Mouse (Mus musculus) large intestine, adult 2 months (tissue): ENCODE data around the gene Ahcyl1. TPM values are rescaled to one million over a fixed set of nuclear protein-coding genes. Genes with fewer than 3 reads are reported as not detected.
"Not testable (repeated sequence)": the region's sequence is repeated elsewhere in the genome, so short reads cannot be mapped to it uniquely, and the experiment has no call there.

Source experiments
- DNase-seq: peaks from one replicate; pipeline ENCODE4 v3.0.0-alpha.2; 2012; ENCODE audit warnings: low read depth, low spot score
- WGBS: fragments of 180-500 bp; shearing (Covaris S2); methylation state at CpG from one replicate; pipeline ENCODE4 v1.1.7; 2018; 5-methylcytosine and 5-hydroxymethylcytosine counted together
- polyA plus RNA-seq: library from polyadenylated mRNA; depleted of rRNA; stranded (reverse); fragments of >200 nt; gene quantifications from 2 replicates; pipeline ENCODE4 v1.2.3, GENCODE M21; 2012

The Ahcyl1 gene
- polyA plus RNA-seq, 1 experiment: 35.8 TPM

- WGBS: 72% methylated on average over 6 of the region's 6 CpGs
- DNase-seq: no peak
These were observed 28.9 kb downstream of the Ahcyl1 start for GRCm38 (mm10) chr3:107667426-107667825.

DNA sequence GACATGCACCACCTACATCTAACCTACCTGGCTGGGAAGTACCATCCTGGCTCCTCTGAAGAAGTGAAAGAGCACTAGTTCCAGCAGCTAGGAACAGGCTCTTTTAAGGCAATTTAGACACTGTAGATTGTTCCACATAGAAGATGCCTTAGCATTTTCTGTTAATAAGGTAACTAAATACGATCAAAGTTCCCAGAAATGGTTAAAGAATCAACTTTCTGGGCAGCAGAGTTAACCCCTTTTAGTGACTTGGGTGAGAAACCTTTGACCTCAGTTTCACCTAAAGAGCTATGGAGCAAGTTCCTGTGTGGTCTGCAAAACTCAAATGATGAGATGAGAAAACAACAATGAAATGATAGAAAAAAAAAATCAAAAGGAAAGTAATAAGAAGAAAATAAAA, 31.7 kb downstream of the Ahcyl1 start:
- no peak for DNase-seq
- WGBS: 89% methylated on average over 1 of the region's 1 CpGs

- DNase-seq: no peak
- WGBS: 90% methylated on average over 1 of the region's 1 CpGs
These were observed 37.4 kb downstream of the Ahcyl1 start for GRCm38 (mm10) chr3:107659000-107659399.

- no peak for DNase-seq
- WGBS: 53% methylated on average over 4 of the region's 4 CpGs
These were observed 39.5 kb downstream of the Ahcyl1 start for GRCm38 (mm10) chr3:107656888-107657287.

- WGBS: 83% methylated on average over 2 of the region's 2 CpGs
- DNase-seq: no peak
These were observed 40.2 kb downstream of the Ahcyl1 start for GRCm38 (mm10) chr3:107656151-107656550.

DNA sequence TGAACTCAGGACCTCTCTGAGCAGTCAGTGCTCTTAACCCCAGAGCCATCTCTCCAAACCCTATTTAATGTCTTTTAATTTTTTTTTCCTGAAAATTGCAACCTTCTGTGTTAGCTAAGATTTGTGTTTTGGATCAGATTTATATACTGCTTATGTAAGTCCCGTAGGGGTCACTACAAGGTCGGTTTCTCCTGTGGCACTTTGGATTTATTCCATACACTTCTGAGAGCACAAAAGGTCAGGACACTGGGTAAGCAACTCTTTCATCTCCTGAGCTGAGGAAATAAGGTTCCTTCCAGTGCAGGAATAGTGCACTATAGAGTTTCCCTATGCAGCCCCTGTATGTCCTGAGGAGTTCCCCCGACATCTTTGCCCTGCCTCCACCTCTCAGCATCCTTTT, 40.9 kb downstream of the Ahcyl1 start:
- no peak for DNase-seq
- WGBS: 76% methylated on average over 3 of the region's 3 CpGs

DNA sequence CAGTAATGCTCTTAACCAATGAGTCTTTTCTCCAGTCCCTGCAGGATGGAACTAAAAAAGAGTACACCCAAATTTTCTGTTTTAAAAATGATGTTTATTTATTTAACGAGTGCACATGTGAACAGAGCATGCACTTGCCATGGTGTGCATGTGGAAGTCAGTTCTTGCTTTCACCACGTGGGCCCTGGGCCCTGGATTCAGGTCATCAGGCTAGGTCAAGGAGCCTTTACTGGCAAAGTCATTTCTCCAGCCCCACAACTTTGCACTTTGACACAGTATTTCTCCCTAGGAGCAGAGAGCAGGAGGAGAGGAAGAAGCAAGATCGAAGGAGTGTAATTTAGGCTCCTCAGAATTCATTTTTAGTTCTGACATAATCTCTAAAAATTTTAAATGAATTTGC, 41.5 kb downstream of the Ahcyl1 start:
- no peak for DNase-seq
- WGBS: 71% methylated on average over 3 of the region's 3 CpGs

- no peak for DNase-seq
- WGBS: 93% methylated on average over 3 of the region's 3 CpGs
These were observed 43.4 kb downstream of the Ahcyl1 start for GRCm38 (mm10) chr3:107652968-107653367.

DNA sequence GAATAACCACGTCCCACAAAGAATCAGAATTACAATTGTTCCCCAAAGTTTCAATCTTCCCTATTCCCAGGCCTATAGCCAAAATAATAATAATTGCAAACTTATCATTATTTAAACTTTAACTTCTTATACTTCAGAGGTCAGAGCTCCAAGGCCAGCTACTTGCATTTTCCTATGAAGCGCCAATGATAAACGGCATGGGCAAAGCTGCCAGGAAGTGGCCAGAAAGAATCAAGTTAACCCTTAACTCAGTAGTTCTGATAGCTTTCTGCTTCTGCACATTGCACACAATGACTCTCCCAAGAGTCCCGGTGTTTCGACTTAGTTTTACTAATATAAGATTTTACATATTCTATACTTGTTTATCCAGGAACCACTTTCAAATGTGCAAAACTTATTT, 46.1 kb downstream of the Ahcyl1 start:
- WGBS: 55% methylated on average over 5 of the region's 5 CpGs
- not testable (repeated sequence) for DNase-seq

GRCm38 (mm10) chr3:107646947-107647346, 49.4 kb downstream of the Ahcyl1 start:
- WGBS: 78% methylated on average over 3 of the region's 3 CpGs
- DNase-seq: no peak

DNA sequence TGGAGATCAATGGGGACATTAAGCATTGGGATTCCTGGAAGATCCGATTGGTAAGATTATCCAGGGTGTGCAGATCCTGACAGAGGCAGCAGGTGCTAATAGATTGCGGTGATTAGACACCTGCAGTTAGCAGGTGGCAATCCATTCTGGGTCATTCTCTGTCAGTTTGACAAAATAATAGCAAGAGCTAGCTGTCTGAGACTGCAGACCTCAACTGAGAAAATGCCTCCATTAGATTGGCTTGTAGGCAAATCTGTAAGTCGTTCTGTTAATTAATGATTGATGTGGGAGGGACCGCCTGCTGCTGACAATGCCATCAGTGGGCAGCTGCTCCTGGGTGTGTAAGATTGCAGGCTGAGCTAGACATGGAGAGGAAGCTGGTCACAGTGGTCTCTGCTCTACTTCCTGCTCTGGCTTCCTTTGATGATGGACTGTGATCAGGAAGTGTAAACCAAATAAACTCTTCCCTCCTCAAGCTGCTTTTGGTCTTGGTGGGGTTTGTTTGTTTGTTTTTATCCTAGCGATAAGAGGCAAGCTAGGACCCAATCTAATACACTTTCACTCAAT, 58.7 kb downstream of the Ahcyl1 start:
- 42% methylated on average over 5 of the region's 5 CpGs for WGBS

GRCm38 (mm10) chr3:107636236-107636635, 60.1 kb downstream of the Ahcyl1 start:
- no peak for DNase-seq
- 80% methylated on average over 3 of the region's 3 CpGs for WGBS

More for the DNA sequence above, 58.7 kb downstream of the Ahcyl1 start:
- no peak for DNase-seq

- no peak for DNase-seq
- 71% methylated on average over 8 of the region's 8 CpGs for WGBS
These were observed 60.5 kb downstream of the Ahcyl1 start for GRCm38 (mm10) chr3:107635836-107636235.

- DNase-seq: no peak
- WGBS: 93% methylated on average over 9 of the region's 9 CpGs
These were observed 62.5 kb downstream of the Ahcyl1 start for GRCm38 (mm10) chr3:107633906-107634305.

DNA sequence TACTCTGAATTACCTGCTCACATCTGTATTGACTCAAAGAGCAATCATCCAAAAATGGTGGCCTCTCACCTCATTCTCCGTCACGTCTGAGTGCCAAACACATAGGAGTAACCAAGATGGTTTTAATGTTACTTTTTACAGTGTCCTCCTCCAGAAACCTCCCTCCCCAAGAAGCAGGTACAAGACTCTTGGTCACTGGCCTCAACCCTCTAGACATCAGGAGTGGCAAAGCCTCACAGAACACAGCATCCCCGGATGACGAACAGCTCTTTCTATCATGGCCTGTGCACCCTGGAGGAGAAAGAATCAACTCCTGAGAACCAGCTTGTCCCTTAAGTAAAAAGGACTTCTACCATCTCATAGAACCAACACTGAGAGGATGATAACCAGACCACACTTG, 63.6 kb downstream of the Ahcyl1 start:
- 87% methylated on average over 4 of the region's 4 CpGs for WGBS
- DNase-seq: no peak

DNA sequence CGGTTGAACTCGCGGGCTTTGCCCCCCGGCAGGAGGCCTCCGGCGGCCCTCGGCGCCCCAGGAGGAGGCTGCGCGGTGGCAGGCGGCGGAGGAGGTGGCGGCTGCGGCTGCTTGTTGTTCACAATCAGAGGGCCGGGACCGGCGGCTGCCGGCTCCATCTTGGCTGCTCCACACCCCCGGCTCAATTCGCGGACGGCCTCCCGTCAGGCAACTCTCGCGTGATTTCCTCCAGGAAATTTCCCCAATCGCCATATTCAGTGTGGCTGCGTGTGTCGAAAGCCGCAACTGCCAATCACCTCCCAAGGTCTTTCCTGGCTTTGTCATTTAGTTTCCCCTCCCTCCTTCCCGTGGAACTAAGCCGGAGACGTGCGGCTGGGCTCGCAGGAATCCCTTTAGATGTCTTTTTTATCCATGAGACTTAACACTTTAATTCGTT, 64.8 kb downstream of the Ahcyl1 start, which contains the start of gene Strip1:
Gene Strip1 (minus strand): TSS at position 172 of the 436 bp plus-strand sequence.
- WGBS: under 1% methylated on average over 35 of the region's 35 CpGs
- DNase-seq: peak; percentile 90

DNA sequence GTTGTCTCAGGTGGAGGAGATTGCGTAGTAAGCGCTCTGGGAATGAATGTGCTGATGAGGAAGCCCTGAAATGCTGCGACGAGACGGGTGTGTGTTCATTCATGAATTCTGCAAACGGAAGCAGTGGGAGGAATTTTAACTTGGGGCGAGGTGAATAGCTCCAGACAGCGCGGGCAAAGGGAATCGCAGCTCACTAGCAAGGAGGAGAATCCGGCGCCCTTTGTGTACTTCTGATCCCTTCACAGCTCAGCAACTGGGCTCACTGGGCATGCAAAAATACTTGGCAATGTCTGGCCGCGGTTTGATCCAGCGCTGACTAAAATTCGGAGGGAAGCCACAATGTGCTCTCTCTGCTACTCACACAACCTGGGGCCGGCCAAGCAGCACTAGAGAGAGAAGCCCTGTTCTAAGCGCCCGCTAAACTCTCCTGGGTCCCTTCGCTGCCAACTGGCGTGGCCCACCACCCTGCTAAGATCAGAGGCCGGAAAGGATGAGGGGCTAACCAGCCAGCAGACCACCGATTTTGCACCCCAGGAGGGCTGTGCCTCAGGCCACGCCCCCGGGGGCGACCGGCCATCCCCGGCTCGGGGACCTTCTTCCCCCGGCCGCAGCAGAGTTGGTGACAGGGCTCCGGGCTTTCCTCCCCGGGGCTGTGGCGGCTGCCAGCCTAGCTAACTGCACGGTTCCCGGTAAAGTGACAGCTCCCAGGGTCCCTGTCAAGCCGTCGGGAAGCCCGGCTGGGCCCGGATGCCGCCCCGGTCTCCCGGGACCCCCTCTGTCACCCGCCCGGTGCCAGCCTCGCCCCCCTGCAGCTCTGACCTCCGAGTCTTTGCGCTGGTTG, 65.5 kb downstream of the Ahcyl1 start, which contains the start of gene Gm10961:
Gene Gm10961 (plus strand): TSS at position 641 of the 841 bp plus-strand sequence.
- WGBS: under 1% methylated on average over 47 of the region's 48 CpGs

GRCm38 (mm10) chr3:107629411-107629810, 66.9 kb downstream of the Ahcyl1 start:
- WGBS: 75% methylated on average over 4 of the region's 4 CpGs
- no peak for DNase-seq

More for the DNA sequence above, 65.5 kb downstream of the Ahcyl1 start, which contains the start of gene Gm10961:
- peak; percentile 7 for DNase-seq

GRCm38 (mm10) chr3:107628551-107628950, 67.8 kb downstream of the Ahcyl1 start:
- WGBS: 93% methylated on average over 2 of the region's 2 CpGs
- no peak for DNase-seq

GRCm38 (mm10) chr3:107627641-107628040, 68.7 kb downstream of the Ahcyl1 start:
- DNase-seq: no peak
- WGBS: 93% methylated on average over 7 of the region's 7 CpGs

GRCm38 (mm10) chr3:107626751-107627150, 69.6 kb downstream of the Ahcyl1 start:
- 97% methylated on average over 8 of the region's 8 CpGs for WGBS
- DNase-seq: no peak
